Mouse (Mus musculus): ENCODE data around the gene Siglece. TPM values are rescaled to one million over a fixed set of nuclear protein-coding genes. Genes with fewer than 3 reads are reported as not detected.

The Siglece gene
- total and polyA plus RNA-seq, 3 experiments: 0.23 TPM; not detected in 2

GRCm38 (mm10) chr7:43613816-43614551 is 46.0 kb downstream of the Siglece start:
- H3K27me3 ChIP-seq (replicated peaks): no peaks in the 10 kb centered on the region
- dilution Hi-C loops (cut with MboI; ENCODE audit: extremely low pct_ligation_motif_present, extremely low pct_unique_long_range_greater_than_20kb, low sequenced_read_pairs) (no loop called here), in situ Hi-C loops (cut with MboI; ENCODE audit: low pct_ligation_motif_present, low pct_unique_long_range_greater_than_20kb, low sequenced_read_pairs) (no loop called here)
- no peaks in the 10 kb centered on the region for H3K36me3 ChIP-seq (replicated peaks in 1 of 2; ENCODE audit: control insufficient read depth in 1 of 2, insufficient read depth in 1 of 2, low read length in 1 of 2)
- no peaks in the 10 kb centered on the region for H3K79me2 ChIP-seq (replicated peaks; ENCODE audit: control insufficient read depth, extremely low read depth, insufficient read depth, poor library complexity, severe bottlenecking)
- H3K9ac ChIP-seq (ENCODE audit: insufficient read depth, low read depth): no peak overlapping the region
- TF ChIP-seq ZMIZ1 (IDR thresholded peaks at IDR 0.05; ENCODE audit: low read depth, low read length) (no peak), GABPA (IDR thresholded peaks at IDR 0.05; ENCODE audit: insufficient replicate concordance, low read depth, low read length) (no peak), TBP (conservative IDR thresholded peaks at IDR 0.05; ENCODE audit: low read depth, low read length) (no peak), USF1 (IDR thresholded peaks at IDR 0.05; ENCODE audit: low read depth, low read length) (no peak), PAX5 (IDR thresholded peaks at IDR 0.05; ENCODE audit: low read length) (no peak), RCOR1 (conservative IDR thresholded peaks at IDR 0.05; ENCODE audit: low read depth, low read length) (no peak), MYC (IDR thresholded peaks at IDR 0.05; ENCODE audit: low read depth, low read length) (no peak), IRF4 (IDR thresholded peaks at IDR 0.05; ENCODE audit: low read depth, low read length) (no peak), ETS1 (conservative IDR thresholded peaks at IDR 0.05; ENCODE audit: low read depth, low read length) (no peak), ELF1 (IDR thresholded peaks at IDR 0.05; ENCODE audit: low read depth, low read length) (no peak), TCF12 (IDR thresholded peaks at IDR 0.05; ENCODE audit: low read depth, low read length) (no peak), SMC3 (IDR thresholded peaks at IDR 0.05; ENCODE audit: low read depth, low read length) (no peak), ZKSCAN1 (IDR thresholded peaks at IDR 0.05; ENCODE audit: borderline replicate concordance, low read depth, low read length) (no peak), POLR2AphosphoS2 (IDR thresholded peaks at IDR 0.05; ENCODE audit: low read depth, low read length) (no peak), BHLHE40 (IDR thresholded peaks at IDR 0.05; ENCODE audit: low read depth, low read length) (no peak), RAD21 (IDR thresholded peaks at IDR 0.05; ENCODE audit: low read depth, low read length) (no peak)
- no peak overlapping the region for H3K4me3 ChIP-seq (replicated peaks in 1 of 3; ENCODE audit: low read depth in 2 of 3, low read length in 2 of 3, poor library complexity in 1 of 3)
- H3K4me2 ChIP-seq (ENCODE audit: insufficient read depth, low read depth, poor library complexity, severe bottlenecking): no peak overlapping the region
- DNase-seq (ENCODE audit: extremely low read depth): no peak
- H3K9me3 ChIP-seq (replicated peaks; ENCODE audit: low read length): no peaks in the 10 kb centered on the region
- no peaks in the 10 kb centered on the region for H3K4me1 ChIP-seq (ENCODE audit: control insufficient read depth in 1 of 2, insufficient read depth in 2 of 2)
- H3K27ac ChIP-seq (ENCODE audit: insufficient read depth, low read depth): no peak overlapping the region

GRCm38 (mm10) chr7:43608316-43608824 is 51.6 kb downstream of the Siglece start:
- TF ChIP-seq CTCF (conservative IDR thresholded peaks at IDR 0.05 in 1 of 2, IDR thresholded peaks at IDR 0.05 in 1 of 2; ENCODE audit: low read depth in 2 of 2, low read length in 2 of 2): no peak
- TF ChIP-seq MAX (IDR thresholded peaks at IDR 0.05; ENCODE audit: low read length): no peak
- TF ChIP-seq MAZ (IDR thresholded peaks at IDR 0.05; ENCODE audit: low read depth, low read length): no peak
- Histone ChIP-seq H3K4me2 (ENCODE audit: insufficient read depth, low read depth, poor library complexity, severe bottlenecking) (no peak overlapping the region), H3K27me3 (replicated peaks) (no peaks in the 10 kb centered on the region), H3K27ac (ENCODE audit: insufficient read depth, low read depth) (no peak overlapping the region), H3K36me3 (replicated peaks in 1 of 2; ENCODE audit: control insufficient read depth in 1 of 2, insufficient read depth in 1 of 2, low read length in 1 of 2) (no peaks in the 10 kb centered on the region), H3K79me2 (replicated peaks; ENCODE audit: control insufficient read depth, extremely low read depth, insufficient read depth, poor library complexity, severe bottlenecking) (no peaks in the 10 kb centered on the region), H3K4me3 (replicated peaks in 1 of 3; ENCODE audit: low read depth in 2 of 3, low read length in 2 of 3, poor library complexity in 1 of 3) (no peak overlapping the region), H3K4me1 (ENCODE audit: control insufficient read depth in 1 of 2, insufficient read depth in 2 of 2) (no peaks in the 10 kb centered on the region), H3K9me3 (replicated peaks; ENCODE audit: low read length) (no peaks in the 10 kb centered on the region), H3K9ac (ENCODE audit: insufficient read depth, low read depth) (no peak overlapping the region)
- dilution Hi-C loops (cut with MboI; ENCODE audit: extremely low pct_ligation_motif_present, extremely low pct_unique_long_range_greater_than_20kb, low sequenced_read_pairs) (no loop called here), in situ Hi-C loops (cut with MboI; ENCODE audit: low pct_ligation_motif_present, low pct_unique_long_range_greater_than_20kb, low sequenced_read_pairs) (no loop called here)
- no peak for DNase-seq (ENCODE audit: extremely low read depth)

Measured in CH12.LX (cell line).